Mouse (Mus musculus): ENCODE data around the gene Syne2. TPM values are rescaled to one million over a fixed set of nuclear protein-coding genes. Genes with fewer than 3 reads are reported as not detected.

Gene Syne2
- polyA plus RNA-seq (2014; fragmentation: Illumina TruSeq; extraction: RNeasy Lipid Tissue Mini Kit (QIAGEN cat#74804); ENCODE audit: low replicate concordance): 25.4 TPM

GRCm38 (mm10) chr12:75817959-75818452 lies at the start of gene Syne2:
Gene Syne2 (plus strand): TSS chr12:75818134.

Other genes starting within 250 kb of the Syne2 start
- gene Ppp2r5e, start 221.9 kb upstream of the Syne2 start, polyA plus RNA-seq (2014; fragmentation: Illumina TruSeq; extraction: RNeasy Lipid Tissue Mini Kit (QIAGEN cat#74804); ENCODE audit: low replicate concordance): 55.9 TPM
- gene Wdr89, start 148.6 kb upstream of the Syne2 start, polyA plus RNA-seq (2014; fragmentation: Illumina TruSeq; extraction: RNeasy Lipid Tissue Mini Kit (QIAGEN cat#74804); ENCODE audit: low replicate concordance): 3.0 TPM
- gene Sgpp1, start 82.4 kb upstream of the Syne2 start, polyA plus RNA-seq (2014; fragmentation: Illumina TruSeq; extraction: RNeasy Lipid Tissue Mini Kit (QIAGEN cat#74804); ENCODE audit: low replicate concordance): 119 TPM

All from small intestine, adult 10 weeks (tissue).